Mouse (Mus musculus) embryo, embryonic 11 days (tissue): ENCODE data around the gene Tm2d1.

Source experiments
- DNase-seq: peaks from one replicate; pipeline ENCODE4 v3.0.0-alpha.2; 2015

Tm2d1 gene

DNA sequence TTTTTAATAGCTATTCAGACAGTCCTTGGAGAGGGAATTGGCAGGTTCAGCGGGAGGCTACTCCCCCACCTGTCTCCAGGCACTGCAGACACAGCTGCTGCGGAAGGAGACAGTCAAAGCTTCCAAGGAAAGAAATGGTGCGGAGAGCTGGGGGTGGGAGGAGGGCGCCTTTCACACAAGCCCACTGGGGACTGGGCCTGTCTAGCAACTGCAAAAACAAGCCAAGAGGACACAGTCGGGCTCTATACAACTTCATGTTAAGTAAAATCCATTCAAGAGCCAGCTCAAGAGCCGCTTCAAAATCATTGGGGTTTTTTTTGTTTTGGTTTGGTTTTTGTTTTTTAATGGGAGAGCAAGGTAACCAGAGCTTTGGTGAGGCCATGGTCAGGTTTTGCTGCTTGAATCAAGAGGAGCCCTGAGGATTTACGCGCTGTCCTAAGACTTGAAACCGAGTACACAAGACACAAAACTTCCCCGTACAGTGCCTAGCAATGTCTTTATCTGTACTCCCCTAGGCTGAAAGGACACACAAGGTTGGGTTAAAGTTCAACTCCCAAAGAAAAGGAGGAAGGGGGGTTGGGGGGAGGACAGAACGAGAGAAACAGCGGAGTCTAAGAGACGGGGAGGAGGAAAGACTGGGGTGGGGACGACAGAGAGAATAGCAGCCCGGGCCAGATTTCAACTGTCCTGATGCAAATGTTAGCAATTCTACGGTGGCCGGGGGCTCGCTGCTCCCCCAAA is 61.6 kb downstream of the Tm2d1 start:
- DNase-seq, result peak; percentile 68

DNA sequence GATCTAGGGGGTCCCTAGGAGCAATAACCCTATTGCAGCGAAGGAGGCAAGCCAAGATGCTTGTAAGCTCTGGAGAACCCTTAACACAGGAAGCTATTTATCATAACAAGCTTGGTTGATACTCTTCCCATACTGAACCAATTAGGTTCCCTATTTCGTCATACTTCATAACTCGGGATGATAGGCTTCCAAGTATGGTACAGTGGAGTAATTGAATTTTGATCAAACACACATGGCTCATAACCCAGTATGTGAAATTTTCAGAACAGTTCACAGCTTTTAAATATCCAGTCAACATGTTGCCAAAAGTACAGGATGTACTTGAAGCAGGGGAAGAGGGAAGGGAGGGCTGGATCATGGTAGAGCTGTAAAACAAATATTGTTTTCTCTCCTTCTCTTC is 64.3 kb downstream of the Tm2d1 start:
- no peak for DNase-seq

DNA sequence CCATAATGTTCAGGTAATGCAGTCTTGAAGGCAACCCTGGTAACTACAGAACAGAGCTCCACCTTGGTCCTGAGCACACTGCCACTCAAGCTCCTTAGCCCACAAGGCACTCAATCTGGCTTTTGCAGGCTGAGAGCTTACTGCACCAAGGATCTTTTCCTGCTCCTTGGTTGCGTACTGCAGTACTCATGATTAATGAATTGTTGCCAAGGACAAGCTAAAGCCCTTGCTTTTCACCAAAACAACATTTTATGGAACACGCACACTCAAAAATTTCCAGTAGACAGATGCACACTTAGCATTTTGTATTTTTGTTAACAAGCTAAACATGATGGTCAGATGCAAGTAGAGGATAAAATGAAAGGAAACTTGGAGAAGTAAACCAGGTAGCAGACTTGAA is 66.0 kb downstream of the Tm2d1 start:
- DNase-seq, result no peak
